Mouse (Mus musculus) CD8-positive naive resting alpha-beta T cell, adult 2 months (primary cell): Measurements from ENCODE around the gene Ficd.
A peak's percentile ranks its signal among the peaks of the same experiment; 100 is the strongest.
"Not testable (repeated sequence)": the region's sequence is repeated elsewhere in the genome, so short reads cannot be mapped to it uniquely, and the experiment has no call there.

Experiments used
- DNase-seq, 2 experiments: peaks; one replicate each; pipeline ENCODE4 v3.0.0; 2022; ENCODE audit warnings: low read depth in 2 of 2, low spot score in 2 of 2

The Ficd gene

GRCm38 (mm10) chr5:113772905-113773519 lies 37.4 kb downstream of the Ficd start:
- DNase-seq: peak in 1 of 2 experiments; percentile 7

GRCm38 (mm10) chr5:113773664-113774063 lies 38.1 kb downstream of the Ficd start:
- DNase-seq: peak; percentile 87 to 94

- DNase-seq: no peak
Observed at GRCm38 (mm10) chr5:113775585-113775984, 40.0 kb downstream of the Ficd start.

GRCm38 (mm10) chr5:113776128-113776895 lies 40.7 kb downstream of the Ficd start:
- no peak for DNase-seq

- DNase-seq: no peak
Observed at GRCm38 (mm10) chr5:113776896-113777226, 41.3 kb downstream of the Ficd start.

- DNase-seq: not testable (repeated sequence)
Observed at GRCm38 (mm10) chr5:113777728-113778127, 42.1 kb downstream of the Ficd start.

GRCm38 (mm10) chr5:113779569-113779968 lies 44.0 kb downstream of the Ficd start:
- DNase-seq: no peak

GRCm38 (mm10) chr5:113780082-113780752 lies 44.6 kb downstream of the Ficd start:
- no peak for DNase-seq

- no peak for DNase-seq
Observed at GRCm38 (mm10) chr5:113780763-113781162, 45.2 kb downstream of the Ficd start.

- no peak for DNase-seq
Observed at GRCm38 (mm10) chr5:113781254-113781653, 45.7 kb downstream of the Ficd start.

- no peak for DNase-seq
Observed at GRCm38 (mm10) chr5:113781875-113782274, 46.3 kb downstream of the Ficd start.

- no peak for DNase-seq
Observed at GRCm38 (mm10) chr5:113782624-113783023, 47.0 kb downstream of the Ficd start.

- no peak for DNase-seq
Observed at GRCm38 (mm10) chr5:113783581-113784001, 48.0 kb downstream of the Ficd start.

GRCm38 (mm10) chr5:113784104-113784503 lies 48.5 kb downstream of the Ficd start:
- DNase-seq: not testable (repeated sequence)

GRCm38 (mm10) chr5:113786985-113787384 lies 51.4 kb downstream of the Ficd start:
- DNase-seq: peak; percentile 49 to 58

- DNase-seq: no peak
Observed at GRCm38 (mm10) chr5:113788645-113789044, 53.0 kb downstream of the Ficd start.

- DNase-seq: no peak
Observed at GRCm38 (mm10) chr5:113789075-113789788, 53.6 kb downstream of the Ficd start.
